Mouse (Mus musculus): ENCODE results near the gene Prc1. TPM values are rescaled to one million over a fixed set of nuclear protein-coding genes. Genes with fewer than 3 reads are reported as not detected.
"Not testable (repeated sequence)": the region's sequence is repeated elsewhere in the genome, so short reads cannot be mapped to it uniquely, and the experiment has no call there.

Prc1 gene
- total RNA-seq, 1 experiment from 2014 or later: 5.7 TPM

DNA sequence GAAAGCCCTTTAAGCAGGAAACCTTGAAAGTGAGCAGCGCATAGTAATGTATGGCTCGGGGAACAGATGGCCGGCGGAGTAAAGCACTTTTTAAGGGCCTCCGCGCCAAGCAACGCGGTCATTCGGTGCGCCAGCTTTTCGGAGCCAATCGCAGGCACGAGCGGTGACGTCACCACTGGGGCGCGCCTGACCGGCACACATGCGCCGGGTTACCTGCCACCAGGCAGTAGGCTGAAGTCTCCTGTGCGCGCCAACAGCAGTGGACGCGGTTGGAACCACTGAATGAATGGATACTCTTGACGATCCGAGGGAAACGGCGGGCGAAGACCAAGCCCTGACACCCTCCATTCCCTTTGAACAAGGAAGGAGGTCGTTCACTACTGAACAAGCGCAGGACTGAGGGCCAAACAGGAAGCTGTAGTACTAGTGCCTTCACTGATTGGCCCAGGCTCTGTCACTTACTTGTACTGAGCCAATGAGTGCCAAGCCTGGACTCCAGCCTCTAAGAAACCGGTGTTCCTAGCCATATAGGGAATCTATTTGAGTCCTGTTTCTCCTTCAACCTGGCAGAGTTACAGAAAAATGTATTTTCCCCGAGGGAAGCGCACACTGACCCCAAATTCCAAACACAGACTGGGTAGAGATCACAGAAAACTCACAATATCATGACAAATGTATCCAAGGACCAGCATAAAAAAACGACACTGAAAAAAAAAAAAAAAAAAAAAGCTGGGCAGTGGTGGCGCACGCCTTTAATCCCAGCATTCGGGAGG is 30.0 kb downstream of the Prc1 start, which contains the start of gene Rccd1:
Gene Rccd1 (minus strand): TSS at position 412 of the 773 bp plus-strand sequence.
- ATAC-seq (ENCODE audit: extremely low read depth, insufficient number of reproducible peaks, low FRiP score, poor library complexity, severe bottlenecking): peak; percentile 91

DNA sequence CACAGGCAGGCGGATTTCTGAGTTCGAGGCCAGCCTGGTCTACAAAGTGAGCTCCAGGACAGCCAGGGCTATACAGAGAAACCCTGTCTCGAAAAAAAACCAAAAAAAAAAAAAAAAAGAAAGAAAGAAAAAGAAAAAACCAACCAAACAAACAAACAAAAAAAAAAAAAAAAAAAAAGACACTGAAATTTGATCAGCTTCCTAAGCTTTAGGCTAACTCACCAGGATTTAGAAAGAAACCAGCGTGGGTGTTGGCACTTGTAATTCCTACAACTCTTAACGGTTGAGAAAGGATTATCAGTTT is 30.5 kb downstream of the Prc1 start:
- ATAC-seq (ENCODE audit: extremely low read depth, insufficient number of reproducible peaks, low FRiP score, poor library complexity, severe bottlenecking): not testable (repeated sequence)

DNA sequence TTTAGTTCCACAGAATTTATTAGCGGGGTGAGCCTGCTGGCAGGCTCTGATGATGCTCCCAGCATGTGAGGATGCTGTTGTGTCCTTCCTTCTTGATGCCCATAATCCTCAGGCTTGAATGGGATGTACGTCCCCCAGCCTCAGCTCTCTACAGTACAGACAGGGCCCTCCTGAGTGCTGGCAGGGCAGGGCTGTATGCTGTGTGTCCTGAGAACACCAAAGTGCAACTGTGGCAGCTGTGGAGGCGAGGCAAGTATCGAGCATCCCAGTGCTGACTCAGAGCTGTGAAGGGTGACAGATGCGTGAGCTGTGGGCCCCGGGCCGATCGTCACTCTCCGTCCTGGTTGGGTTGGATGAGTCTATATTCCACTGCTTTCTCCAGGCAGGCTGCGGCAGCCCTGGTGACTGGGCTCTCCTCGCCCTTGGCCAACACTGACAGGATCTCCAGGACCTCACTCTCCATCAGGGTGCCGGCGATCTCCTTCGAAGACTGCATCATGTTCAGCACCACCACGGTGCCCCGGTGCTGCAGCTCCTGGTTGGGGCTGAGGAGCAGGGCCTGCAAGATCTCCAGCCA is 31.1 kb downstream of the Prc1 start:
- no peak for ATAC-seq (ENCODE audit: extremely low read depth, insufficient number of reproducible peaks, low FRiP score, poor library complexity, severe bottlenecking)

DNA sequence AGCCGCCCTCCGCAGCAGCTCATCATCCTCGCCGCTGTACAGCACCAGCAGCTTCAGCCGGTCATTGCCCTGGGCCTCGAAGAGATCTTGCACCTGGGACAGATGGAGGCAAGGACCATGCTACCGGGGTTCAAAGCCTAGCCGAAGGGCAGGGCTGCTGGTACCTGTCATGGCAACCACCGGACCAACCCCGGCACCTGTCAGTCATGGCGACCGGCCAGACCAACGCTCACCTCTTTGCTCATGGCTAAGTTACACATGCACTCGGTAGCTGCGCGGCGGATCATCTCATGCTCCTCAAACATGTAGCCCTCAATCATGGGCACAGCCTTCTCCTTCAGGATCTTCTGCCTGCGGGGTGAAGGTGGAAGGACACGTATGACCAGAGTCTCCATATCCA is 31.8 kb downstream of the Prc1 start:
- no peak for ATAC-seq (ENCODE audit: extremely low read depth, insufficient number of reproducible peaks, low FRiP score, poor library complexity, severe bottlenecking)

DNA sequence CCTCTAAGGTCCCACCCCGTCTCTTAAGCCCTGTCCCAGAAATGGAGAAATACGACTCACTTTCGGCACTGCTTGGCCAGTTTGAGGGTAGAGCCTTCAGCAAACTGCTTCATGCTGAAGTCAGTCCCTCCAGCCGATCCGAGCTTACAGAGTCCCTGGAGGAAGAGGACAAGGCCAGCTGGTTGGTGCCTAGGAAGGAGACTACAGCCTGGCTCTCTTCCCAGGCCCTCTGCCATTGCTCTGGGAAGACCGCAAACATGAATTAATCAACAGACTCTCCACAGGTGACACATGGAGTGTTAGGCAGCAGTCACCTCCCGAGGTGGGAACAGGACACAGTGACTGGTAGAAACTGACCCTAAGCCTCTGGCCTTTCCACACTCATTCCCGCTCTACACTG is 36.0 kb downstream of the Prc1 start:
- ATAC-seq (ENCODE audit: extremely low read depth, insufficient number of reproducible peaks, low FRiP score, poor library complexity, severe bottlenecking): no peak

DNA sequence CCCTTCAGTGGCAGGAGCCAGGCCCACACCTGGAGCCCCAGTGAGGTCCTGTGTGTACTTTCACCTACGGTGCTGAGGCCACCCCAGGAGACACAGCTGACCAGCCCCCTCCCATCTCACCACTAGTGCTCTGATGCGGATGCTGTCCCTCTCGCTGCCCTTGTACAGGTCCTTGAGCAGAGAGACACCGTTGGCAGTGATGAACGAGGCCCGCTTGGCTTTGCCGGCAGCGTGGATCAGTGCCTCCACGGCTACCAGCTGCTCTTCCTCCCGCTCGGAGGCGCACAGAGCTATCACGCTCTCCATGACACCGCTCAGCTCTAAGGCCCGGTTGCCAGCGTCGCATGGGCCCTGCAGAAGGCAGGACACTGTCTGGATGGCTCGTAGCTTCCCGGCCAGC is 37.2 kb downstream of the Prc1 start:
- ATAC-seq (ENCODE audit: extremely low read depth, insufficient number of reproducible peaks, low FRiP score, poor library complexity, severe bottlenecking): no peak

DNA sequence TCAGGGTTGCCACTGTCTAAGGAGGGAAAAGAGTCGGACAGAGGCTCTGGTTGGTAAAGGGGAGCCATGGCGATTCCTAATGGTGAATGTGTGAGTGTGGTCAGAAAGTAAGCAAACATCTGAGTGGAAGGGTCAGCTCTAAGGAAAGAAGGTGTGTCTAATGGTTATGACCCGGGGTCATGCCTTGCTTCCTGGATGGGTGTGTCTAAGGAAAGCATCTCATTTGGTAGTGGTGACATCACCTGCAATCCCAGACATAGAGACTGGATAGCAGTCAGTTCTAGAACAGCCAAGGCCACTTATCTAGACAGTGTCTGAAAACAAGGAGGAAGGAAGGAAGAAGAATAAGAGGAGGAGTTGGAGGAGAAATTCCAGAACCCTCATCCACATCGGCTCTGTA is 40.6 kb downstream of the Prc1 start:
- no peak for ATAC-seq (ENCODE audit: extremely low read depth, insufficient number of reproducible peaks, low FRiP score, poor library complexity, severe bottlenecking)

DNA sequence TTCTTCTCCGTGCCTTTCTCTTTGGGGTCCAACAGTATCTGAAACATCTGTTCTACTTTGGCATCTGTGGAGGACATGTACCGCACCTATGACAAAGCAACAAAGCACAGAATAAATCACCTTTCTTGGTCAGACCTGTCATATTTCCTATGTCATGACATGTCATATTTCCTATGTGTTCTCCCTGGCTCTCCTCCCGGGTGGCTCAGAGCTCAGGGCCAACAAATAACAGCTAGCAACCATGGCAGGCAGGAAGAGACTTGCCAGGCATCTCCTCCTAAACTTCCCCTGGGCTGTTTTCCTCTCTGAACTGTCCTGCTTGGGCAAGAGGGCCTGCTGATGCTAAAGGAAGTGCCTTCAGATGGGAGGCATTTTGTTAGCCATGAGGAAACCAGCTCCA is 42.7 kb downstream of the Prc1 start:
- ATAC-seq (ENCODE audit: extremely low read depth, insufficient number of reproducible peaks, low FRiP score, poor library complexity, severe bottlenecking): no peak

DNA sequence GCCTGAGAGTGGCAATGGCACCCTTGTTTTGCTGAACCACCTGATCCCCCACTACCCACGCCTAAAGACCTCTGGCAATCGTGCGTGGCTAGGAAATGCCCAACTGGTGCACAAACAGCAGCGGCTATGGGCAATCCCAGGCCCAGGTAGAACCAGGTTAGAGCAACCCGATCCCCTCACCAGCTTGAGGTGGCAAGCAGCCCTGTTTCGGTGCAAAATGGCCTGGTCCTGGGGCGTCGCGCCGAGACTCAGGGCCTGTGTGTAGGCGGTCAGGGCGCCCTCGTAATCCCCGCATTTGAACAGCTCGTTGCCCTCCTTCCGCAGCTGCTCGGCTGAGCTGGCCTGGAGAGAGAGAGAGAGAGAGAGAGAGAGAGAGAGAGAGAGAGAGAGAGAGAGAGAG is 45.1 kb downstream of the Prc1 start:
- ATAC-seq (ENCODE audit: extremely low read depth, insufficient number of reproducible peaks, low FRiP score, poor library complexity, severe bottlenecking): no peak

DNA sequence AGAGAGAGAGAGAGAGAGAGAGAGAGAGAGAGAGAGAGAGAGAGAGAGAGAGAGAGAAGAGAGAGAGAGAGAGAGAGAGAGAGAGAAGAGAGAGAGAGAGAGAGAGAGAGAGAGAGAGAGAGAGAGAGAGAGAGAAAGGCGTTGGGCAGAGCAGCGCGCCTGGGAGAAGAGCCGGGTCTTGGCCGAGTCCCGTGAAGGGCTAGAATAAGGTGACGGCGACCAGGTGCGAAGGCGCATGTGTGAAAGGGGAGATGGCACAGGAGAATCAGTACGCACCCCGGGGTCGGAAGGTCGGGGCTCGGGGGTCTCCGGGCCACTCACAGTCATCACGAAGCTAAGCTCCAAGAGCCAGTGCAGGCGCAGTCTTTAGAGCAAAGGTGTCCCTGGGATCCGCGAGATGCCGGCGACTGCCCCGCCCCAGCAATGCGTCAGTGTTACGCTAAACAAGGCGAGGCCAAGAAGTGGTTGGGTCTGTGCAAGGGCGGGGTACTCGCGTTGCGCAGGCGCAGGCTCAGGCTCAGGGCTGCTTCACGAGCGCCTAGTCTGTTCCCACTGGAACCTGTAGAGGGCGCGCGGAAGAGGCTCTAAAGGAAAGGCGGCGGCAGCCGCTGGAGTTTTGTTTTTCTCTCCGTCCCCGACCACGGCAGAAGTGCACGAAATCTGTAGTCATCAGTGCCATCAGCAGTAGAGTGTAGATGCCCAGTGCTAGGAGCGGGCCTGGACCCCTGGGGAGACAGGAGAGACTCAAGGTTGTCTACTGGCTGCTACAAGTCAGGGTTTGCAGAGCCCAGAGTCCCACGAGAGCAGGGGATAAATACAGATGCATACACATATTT is 45.8 kb downstream of the Prc1 start:
- ATAC-seq (ENCODE audit: extremely low read depth, insufficient number of reproducible peaks, low FRiP score, poor library complexity, severe bottlenecking): peak; percentile 82

DNA sequence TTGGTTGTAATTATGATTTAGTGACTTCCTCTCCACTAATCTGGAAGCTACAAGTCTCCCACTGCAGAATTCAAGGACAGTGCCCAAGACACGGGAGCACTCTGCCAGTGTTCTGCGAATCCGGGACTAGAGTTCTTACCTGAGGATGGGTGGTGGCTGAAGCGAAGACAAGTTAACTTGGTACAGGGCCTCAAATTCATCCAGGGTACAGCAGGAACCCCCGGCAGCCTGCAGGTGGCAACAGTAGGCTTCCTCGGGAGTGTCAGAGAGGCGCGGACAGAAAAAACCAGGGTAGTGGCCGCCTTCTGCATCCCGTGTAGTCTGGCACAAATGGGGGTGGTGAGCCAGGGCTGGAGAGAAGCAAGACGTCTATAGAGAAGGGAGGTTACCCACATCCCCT is 46.5 kb downstream of the Prc1 start, which contains the start of gene Unc45a:
Gene Unc45a (minus strand): TSS at position 213 of the 400 bp plus-strand sequence.
- ATAC-seq (ENCODE audit: extremely low read depth, insufficient number of reproducible peaks, low FRiP score, poor library complexity, severe bottlenecking): peak; percentile 62

DNA sequence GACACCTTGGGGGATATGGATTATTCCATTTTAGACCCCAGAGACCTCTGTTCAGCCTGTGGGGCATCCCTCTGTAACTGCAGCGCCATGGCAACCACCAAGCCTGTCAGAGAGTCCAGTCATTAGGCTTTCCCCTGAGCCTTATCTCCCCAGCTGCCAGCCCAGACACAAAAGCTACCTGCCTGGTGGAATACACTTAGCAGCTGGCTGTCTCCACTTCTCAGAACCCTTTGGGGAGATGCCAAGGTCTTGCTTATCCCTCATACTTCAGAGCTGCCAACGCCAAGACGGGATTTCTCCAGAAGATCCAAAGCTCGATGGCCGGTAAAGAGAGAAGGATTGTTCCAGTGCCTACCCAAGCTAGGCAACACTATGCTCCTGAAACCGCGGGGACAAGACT is 47.5 kb downstream of the Prc1 start:
- ATAC-seq (ENCODE audit: extremely low read depth, insufficient number of reproducible peaks, low FRiP score, poor library complexity, severe bottlenecking): no peak

DNA sequence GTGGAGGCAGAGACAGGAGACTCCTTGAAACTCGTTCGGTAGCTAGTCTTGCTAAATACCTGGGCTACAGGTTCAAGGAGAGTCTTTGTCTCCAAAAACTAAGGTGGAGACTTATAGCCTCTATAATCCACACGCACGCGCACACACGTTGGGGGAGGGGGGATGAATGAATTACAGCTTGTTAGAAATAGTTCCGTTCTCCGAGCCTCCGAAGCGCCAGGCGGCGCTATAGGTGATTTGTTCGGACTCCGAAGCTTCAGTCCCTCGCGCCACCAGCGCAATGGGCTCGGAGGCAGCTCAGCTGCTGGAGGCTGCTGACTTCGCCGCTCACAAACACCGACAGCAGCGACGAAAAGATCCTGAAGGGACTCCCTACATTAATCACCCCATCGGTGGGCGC is 48.6 kb downstream of the Prc1 start, which contains the start of gene Hddc3:
Gene Hddc3 (plus strand): TSS at position 247 of the 400 bp plus-strand sequence.
- peak; percentile 62 for ATAC-seq (ENCODE audit: extremely low read depth, insufficient number of reproducible peaks, low FRiP score, poor library complexity, severe bottlenecking)

DNA sequence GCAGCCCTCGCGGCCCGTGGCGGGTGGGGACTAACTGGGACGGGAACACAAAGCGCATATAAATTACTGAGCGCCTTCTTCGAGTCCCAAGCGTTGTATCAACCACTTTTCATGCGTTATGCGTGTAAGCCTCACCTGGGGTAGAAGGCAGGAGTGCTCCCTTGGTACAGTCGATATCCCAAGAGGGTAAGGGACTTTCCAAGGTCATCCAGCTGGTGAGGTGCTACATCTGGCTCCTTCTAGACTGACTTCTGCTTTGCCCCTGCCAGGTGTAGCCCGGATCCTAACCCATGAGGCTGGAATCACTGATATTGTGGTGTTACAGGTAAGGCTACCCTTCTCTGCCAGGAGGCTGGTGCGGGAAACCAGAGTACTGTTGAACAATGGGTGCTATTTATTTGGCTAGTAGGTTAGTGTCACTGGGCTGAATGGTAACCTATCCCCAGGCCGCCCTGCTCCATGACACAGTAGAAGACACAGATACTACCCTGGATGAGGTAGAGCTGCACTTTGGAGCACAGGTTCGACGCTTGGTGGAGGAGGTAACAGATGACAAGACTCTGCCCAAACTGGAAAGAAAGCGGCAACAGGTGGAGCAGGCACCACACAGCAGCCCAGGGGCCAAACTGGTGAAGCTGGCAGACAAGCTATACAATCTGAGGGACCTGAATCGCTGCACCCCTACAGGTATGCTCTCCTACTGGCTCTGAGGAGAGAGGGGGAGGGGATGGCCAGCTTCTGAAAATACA is 49.2 kb downstream of the Prc1 start:
- no peak for ATAC-seq (ENCODE audit: extremely low read depth, insufficient number of reproducible peaks, low FRiP score, poor library complexity, severe bottlenecking)

DNA sequence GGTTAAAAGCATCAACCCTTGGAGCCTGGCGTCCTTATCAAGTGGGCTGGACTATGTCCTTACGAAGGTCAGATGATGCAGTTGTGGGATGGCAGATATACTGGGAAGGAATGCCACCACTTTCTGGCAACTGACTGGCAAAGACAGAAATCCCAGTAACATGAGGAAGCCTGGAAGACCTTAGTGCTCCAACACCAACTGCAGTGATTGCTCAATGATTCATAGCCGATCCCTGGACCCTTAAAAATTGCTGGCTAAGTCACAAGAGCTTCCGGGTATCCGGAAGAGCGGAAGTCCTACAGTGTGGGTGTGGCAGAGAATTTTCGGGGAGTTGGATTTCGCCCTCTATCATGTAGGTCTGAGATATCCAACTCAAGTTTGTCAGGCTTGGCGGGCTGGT is 51.9 kb downstream of the Prc1 start:
- ATAC-seq (ENCODE audit: extremely low read depth, insufficient number of reproducible peaks, low FRiP score, poor library complexity, severe bottlenecking): no peak

DNA sequence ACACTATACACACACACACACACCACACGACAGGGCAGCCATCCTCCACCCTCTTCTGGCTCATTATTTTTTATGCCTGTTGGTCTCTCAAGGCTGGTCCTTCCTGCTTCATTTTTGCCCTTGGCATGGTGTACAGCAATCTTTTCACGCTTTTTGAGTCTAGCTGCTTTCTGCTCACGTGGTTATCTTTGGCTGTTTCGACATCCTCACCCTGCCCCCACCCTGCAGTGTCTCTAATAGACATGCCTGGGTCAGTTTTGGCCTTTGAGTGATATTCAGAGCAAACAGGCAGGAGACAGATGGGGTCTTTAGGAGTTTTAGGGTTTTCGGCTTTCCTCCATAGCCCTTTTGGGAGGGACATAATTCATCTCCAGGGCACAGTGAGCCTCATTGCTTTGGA is 52.6 kb downstream of the Prc1 start:
- no peak for ATAC-seq (ENCODE audit: extremely low read depth, insufficient number of reproducible peaks, low FRiP score, poor library complexity, severe bottlenecking)

DNA sequence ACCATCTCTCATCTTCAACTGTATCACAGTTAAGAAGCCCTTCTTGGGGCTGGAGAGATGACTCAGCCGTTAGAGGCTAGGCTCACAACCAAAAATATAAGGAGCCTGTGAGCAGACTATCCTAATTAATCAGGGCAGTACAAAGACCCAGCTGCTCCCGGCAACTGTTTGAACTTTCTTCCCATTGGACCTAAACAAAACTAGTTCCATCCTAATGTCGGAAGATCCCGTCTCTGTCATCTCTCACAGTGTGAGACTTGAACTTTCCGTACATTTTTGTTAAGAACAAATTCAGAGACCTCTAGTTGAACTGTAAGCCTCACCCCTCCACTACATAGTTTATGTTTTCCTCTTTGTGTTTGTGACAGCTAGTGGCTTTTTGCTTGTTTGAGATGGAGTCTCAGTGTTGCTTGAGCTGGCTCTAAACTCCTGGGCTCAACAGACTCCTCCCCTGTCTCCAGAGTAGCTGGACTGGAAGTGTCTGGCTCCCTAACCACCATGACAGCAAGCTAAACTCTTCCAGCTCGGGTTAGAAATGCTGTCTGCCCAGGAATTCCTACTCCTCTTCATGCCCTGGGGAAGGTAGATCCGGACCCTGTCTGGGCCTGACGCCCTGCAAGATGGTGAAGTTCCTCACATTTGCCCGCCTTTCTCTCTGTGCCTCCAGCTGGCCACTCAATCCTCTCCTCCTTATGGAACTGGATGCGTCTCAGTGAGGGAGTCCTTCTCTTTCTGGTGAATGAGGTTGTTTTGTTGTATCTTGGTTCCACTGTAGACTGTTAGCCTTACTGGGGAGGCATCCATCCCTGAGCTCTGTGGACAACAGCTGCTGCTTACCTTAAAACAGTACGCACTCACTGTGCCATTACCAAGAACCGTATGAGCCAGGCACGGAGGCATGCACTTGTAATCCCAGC is 53.7 kb downstream of the Prc1 start:
- ATAC-seq (ENCODE audit: extremely low read depth, insufficient number of reproducible peaks, low FRiP score, poor library complexity, severe bottlenecking): no peak

DNA sequence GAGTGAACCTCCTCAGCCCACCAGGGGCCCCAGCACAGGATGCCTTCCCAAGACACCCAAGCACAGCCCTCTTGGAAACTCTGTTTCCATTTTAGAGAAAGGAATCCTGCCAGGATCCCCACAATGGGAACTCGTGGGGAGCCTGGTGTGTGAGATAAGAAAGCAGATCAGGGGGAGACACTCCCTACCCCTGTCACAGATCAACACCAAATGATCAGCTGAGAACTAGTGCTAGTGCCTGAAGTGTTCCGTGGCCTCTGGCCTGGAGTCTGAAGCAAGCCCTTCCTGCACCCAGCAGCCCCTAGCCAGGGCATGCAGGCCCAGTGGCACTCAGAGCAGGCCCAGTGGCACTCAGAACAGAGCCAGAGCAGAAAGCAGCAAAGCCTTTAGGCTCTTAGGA is 56.6 kb downstream of the Prc1 start:
- no peak for ATAC-seq (ENCODE audit: extremely low read depth, insufficient number of reproducible peaks, low FRiP score, poor library complexity, severe bottlenecking)

All from neutrophil, adult 5-6 weeks (primary cell).